Mouse (Mus musculus): Measurements from ENCODE around the gene Gemin4. TPM values are rescaled to one million over a fixed set of nuclear protein-coding genes. Genes with fewer than 3 reads are reported as not detected.
A peak's percentile ranks its signal among the peaks of the same experiment; 100 is the strongest.

Gemin4 gene
- polyA plus RNA-seq, 1 experiment from 2014 or later, result 20.0 TPM

DNA sequence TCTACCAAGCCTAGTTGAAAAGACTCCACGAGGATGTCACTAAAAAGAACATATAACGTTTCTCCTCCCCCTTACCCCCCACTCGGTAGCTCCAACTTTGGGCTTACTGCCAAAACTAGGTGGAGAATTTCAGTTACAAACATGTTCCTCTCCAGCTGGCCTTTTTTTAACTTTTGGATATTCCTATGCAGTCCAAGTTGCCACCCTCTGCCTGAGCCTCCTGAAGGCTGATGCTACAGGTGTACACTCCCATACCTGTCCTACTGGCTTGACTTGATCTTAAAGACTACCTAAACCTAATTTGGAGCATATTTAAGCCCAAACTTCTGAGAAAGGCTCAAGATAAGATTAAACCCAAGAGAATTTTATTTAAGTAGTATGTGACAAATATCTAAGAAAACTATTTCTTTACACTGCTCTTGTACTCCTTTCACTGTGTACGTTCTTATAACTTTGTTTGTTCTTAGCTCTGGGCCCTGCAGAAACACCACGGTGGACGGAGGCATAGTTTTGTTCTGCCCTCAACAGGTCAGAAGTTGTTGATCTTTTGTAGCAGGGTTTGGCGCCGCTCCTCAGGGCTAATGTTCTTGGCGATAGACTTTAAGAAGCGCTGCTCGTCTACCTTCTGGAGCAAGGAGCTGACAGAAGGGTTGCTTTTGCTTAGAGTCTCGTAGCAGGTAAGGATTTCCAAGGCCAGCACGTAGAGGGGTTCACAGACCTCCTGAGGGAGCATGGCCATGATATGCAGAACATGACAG lies 7.1 kb downstream of the Gemin4 start:
- no peak overlapping the region for H3K9ac ChIP-seq (replicated peaks; ENCODE audit: low read length)
- ATAC-seq (ENCODE audit: low FRiP score, low TSS enrichment) (no peak), DNase-seq (no peak)
- H3K9me3 ChIP-seq (ENCODE audit: control insufficient read depth, low read length), result no peaks in the 10 kb centered on the region
- peaks cover 68% of the 10 kb centered on the region for H3K36me3 ChIP-seq (ENCODE audit: control insufficient read depth, insufficient read depth, low read length)
- 92% methylated on average over 13 of the region's 13 CpGs for WGBS
- H3K4me2 ChIP-seq (ENCODE audit: low read length), result no peak overlapping the region
- no peaks in the 10 kb centered on the region for H3K27me3 ChIP-seq (ENCODE audit: control insufficient read depth, insufficient read depth, low read length)
- H3K4me3 ChIP-seq (replicated peaks; ENCODE audit: low read depth, low read length), result no peak overlapping the region
- H3K27ac ChIP-seq (replicated peaks; ENCODE audit: low read depth, low read length), result no peak overlapping the region
- H3K4me1 ChIP-seq (ENCODE audit: control insufficient read depth, insufficient read depth, low read length), result no peaks in the 10 kb centered on the region

DNA sequence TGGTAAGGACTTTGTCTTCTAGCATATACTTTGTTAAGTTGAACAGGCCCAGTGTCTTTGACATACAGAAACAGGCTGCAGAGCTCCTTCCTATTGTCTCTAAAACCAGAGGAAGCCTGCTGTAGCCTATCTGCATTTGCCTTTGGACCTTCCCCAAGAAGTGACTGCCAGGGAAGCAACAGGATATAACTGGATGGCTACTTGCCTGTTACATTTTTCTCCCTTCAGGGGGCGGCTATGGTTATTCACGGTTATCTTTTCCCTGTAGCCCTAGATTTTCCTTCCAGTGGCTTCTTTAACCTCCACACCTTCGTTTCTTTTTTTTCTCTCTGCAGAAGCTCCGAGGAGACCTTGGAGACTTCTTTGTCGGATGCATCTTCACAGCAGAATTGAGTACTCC lies 10.7 kb downstream of the Gemin4 start:
- Histone ChIP-seq H3K27me3 (ENCODE audit: control insufficient read depth, insufficient read depth, low read length) (no peaks in the 10 kb centered on the region), H3K4me2 (ENCODE audit: low read length) (no peak overlapping the region), H3K27ac (replicated peaks; ENCODE audit: low read depth, low read length) (no peak overlapping the region), H3K9ac (replicated peaks; ENCODE audit: low read length) (no peak overlapping the region), H3K36me3 (ENCODE audit: control insufficient read depth, insufficient read depth, low read length) (peaks cover 57% of the 10 kb centered on the region), H3K4me3 (replicated peaks; ENCODE audit: low read depth, low read length) (no peak overlapping the region), H3K4me1 (ENCODE audit: control insufficient read depth, insufficient read depth, low read length) (peaks cover 6% of the 10 kb centered on the region; the same call in 1 of the 2 replicates), H3K9me3 (ENCODE audit: control insufficient read depth, low read length) (no peaks in the 10 kb centered on the region)
- ATAC-seq (ENCODE audit: low FRiP score, low TSS enrichment) (no peak), DNase-seq (no peak)
- 93% methylated on average over 5 of the region's 5 CpGs for WGBS

DNA sequence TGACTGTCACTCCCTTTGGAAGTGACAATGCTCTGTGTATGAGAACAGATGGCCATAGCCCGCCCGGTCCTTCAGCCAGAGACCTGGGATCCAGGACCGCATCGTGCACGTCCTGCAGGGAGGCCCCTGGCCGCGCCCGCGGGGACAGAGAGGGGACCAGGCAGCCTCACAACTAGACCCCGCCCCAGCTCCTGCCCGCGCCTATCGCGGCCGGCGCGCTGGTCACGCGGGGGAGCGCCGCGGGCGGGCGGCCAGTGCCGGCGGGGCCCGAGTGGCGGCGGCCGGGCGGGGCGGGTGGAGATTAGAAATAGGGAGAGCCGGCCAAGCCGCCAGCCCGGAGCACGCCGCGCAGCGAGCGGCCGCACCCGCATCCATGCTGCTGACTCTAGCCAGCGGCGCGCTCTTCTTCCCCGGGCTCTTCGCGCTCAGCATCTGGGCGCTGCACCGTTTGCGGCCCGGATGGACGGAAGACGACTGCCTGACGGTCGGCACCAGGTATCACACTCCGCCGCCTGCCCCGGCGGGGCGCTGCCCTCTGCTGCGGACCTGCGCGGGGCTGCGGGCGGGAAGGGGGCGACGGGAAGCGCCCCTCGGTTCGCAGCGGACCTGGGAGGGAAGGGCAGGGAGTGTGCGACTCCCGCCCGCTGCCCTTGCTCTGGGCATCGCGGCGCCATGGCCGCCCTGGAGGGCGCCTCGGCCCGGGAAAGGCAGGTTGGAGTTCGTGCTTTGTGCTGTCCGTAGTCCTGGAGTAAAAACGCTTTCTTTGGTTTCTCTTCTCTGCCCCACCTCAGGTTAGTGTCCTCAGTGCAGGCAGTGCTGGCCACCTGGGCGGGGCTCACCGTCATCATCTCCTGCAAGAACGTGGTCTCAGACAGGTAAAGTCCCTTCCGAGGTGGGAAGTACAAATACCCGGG lies 15.4 kb downstream of the Gemin4 start:
- Histone ChIP-seq H3K36me3 (ENCODE audit: control insufficient read depth, insufficient read depth, low read length) (peaks cover 20% of the 10 kb centered on the region), H3K9ac (replicated peaks; ENCODE audit: low read length) (peak overlapping the region; percentile 93), H3K27me3 (ENCODE audit: control insufficient read depth, insufficient read depth, low read length) (no peaks in the 10 kb centered on the region), H3K9me3 (ENCODE audit: control insufficient read depth, low read length) (no peaks in the 10 kb centered on the region), H3K4me2 (ENCODE audit: low read length) (peak overlapping the region; percentile 87), H3K4me1 (ENCODE audit: control insufficient read depth, insufficient read depth, low read length) (peaks cover 6% of the 10 kb centered on the region; the same call in 1 of the 2 replicates), H3K4me3 (replicated peaks; ENCODE audit: low read depth, low read length) (peak overlapping the region; percentile 88), H3K27ac (replicated peaks; ENCODE audit: low read depth, low read length) (peak overlapping the region; percentile 87)
- ATAC-seq (ENCODE audit: low FRiP score, low TSS enrichment), result peak; percentile 95
- DNase-seq, result peak; percentile 91
- under 1% methylated on average over 87 of the region's 90 CpGs for WGBS

DNA sequence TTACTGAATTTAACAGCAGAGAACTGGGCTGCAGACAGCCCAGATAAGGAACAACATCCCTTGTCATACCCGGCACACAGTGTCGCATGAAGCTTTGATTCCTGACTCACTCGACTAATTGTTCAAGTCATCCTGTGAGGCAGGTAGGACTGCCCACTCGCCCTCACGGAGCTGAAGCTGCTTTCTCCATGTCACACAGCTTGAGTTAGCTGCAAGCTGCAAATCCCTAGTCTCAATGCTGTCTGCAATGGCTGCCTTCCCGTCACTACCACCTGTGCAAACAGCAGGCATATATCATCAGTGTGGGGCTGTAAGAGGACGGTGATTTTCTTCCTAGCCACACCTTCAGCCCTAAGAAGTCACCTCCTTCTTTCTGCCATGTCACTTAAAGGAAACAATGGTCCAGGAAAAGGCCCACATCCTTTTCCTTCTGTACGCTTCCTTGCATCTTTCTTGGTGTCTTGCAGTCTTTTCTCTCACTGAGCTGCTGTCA lies 20.4 kb downstream of the Gemin4 start:
- Histone ChIP-seq H3K9me3 (ENCODE audit: control insufficient read depth, low read length) (no peaks in the 10 kb centered on the region), H3K36me3 (ENCODE audit: control insufficient read depth, insufficient read depth, low read length) (no peaks in the 10 kb centered on the region), H3K4me1 (ENCODE audit: control insufficient read depth, insufficient read depth, low read length) (no peaks in the 10 kb centered on the region), H3K9ac (replicated peaks; ENCODE audit: low read length) (no peak overlapping the region), H3K4me2 (ENCODE audit: low read length) (no peak overlapping the region), H3K4me3 (replicated peaks; ENCODE audit: low read depth, low read length) (no peak overlapping the region), H3K27ac (replicated peaks; ENCODE audit: low read depth, low read length) (no peak overlapping the region), H3K27me3 (ENCODE audit: control insufficient read depth, insufficient read depth, low read length) (no peaks in the 10 kb centered on the region)
- DNase-seq, result no peak
- no peak for ATAC-seq (ENCODE audit: low FRiP score, low TSS enrichment)
- WGBS, result 58% methylated on average over 8 of the region's 8 CpGs

DNA sequence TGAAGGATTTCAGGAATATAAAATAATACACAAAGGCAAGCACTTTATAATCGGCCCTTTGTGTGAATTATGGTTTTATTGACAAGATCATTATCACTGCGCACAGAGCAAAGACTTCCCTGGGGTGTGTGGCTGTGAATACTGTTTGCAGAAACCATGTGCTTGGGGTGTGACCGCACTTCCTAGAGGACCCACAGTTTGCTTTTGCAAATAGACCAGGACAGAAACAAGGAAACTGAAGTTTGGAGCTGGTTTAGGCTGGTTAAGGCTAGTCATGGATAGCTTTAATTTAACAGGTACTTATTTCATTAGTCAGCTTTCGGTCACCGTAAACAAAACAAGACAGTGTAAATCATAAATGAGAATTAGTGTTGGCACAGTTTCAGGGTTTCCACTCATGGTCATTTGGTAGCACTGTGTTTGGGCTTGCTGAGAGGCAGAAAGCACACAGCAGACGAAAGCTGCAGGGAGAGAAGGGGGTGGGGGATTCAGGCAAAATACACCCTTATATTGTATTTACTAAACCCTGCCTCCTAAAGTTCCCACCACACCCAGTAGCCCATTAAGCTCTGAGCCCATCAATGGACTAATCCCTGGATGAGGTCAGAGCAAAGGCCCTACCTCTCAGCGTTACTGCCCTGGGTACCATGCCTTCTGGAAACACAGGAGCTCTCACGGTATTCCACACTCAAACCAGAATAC lies 21.0 kb downstream of the Gemin4 start:
- DNase-seq (no peak), ATAC-seq (ENCODE audit: low FRiP score, low TSS enrichment) (no peak)
- H3K4me3 ChIP-seq (replicated peaks; ENCODE audit: low read depth, low read length), result no peak overlapping the region
- H3K4me1 ChIP-seq (ENCODE audit: control insufficient read depth, insufficient read depth, low read length), result no peaks in the 10 kb centered on the region
- H3K27me3 ChIP-seq (ENCODE audit: control insufficient read depth, insufficient read depth, low read length), result no peaks in the 10 kb centered on the region
- H3K36me3 ChIP-seq (ENCODE audit: control insufficient read depth, insufficient read depth, low read length), result no peaks in the 10 kb centered on the region
- H3K9ac ChIP-seq (replicated peaks; ENCODE audit: low read length), result no peak overlapping the region
- H3K4me2 ChIP-seq (ENCODE audit: low read length), result no peak overlapping the region
- WGBS, result 60% methylated on average over 8 of the region's 8 CpGs
- H3K27ac ChIP-seq (replicated peaks; ENCODE audit: low read depth, low read length), result no peak overlapping the region
- H3K9me3 ChIP-seq (ENCODE audit: control insufficient read depth, low read length), result no peaks in the 10 kb centered on the region

DNA sequence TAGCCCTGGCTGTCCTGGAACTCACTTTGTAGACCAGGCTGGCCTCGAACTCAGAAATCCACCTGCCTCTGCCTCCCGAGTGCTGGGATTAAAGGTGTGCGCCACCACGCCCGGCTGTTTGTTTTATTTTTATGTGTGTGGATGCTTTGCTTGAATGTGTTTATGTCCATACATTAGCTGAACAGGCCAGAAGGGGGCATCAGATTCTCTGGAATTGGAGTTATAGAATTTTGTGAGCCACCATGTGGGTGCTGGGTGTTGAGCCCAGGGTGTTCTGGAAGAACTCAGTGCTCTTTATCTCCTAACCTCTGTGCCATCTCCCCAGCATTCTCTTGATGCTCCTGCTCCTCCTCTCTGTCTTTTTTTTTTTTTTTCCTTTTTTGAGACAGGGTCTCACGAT lies 30.6 kb downstream of the Gemin4 start:
- Histone ChIP-seq H3K9me3 (ENCODE audit: control insufficient read depth, low read length) (no peaks in the 10 kb centered on the region), H3K4me1 (ENCODE audit: control insufficient read depth, insufficient read depth, low read length) (no peaks in the 10 kb centered on the region), H3K9ac (replicated peaks; ENCODE audit: low read length) (no peak overlapping the region), H3K36me3 (ENCODE audit: control insufficient read depth, insufficient read depth, low read length) (no peaks in the 10 kb centered on the region), H3K27ac (replicated peaks; ENCODE audit: low read depth, low read length) (no peak overlapping the region), H3K27me3 (ENCODE audit: control insufficient read depth, insufficient read depth, low read length) (no peaks in the 10 kb centered on the region), H3K4me3 (replicated peaks; ENCODE audit: low read depth, low read length) (no peak overlapping the region), H3K4me2 (ENCODE audit: low read length) (no peak overlapping the region)
- ATAC-seq (ENCODE audit: low FRiP score, low TSS enrichment) (no peak), DNase-seq (no peak)
- WGBS, result 86% methylated on average over 6 of the region's 6 CpGs

DNA sequence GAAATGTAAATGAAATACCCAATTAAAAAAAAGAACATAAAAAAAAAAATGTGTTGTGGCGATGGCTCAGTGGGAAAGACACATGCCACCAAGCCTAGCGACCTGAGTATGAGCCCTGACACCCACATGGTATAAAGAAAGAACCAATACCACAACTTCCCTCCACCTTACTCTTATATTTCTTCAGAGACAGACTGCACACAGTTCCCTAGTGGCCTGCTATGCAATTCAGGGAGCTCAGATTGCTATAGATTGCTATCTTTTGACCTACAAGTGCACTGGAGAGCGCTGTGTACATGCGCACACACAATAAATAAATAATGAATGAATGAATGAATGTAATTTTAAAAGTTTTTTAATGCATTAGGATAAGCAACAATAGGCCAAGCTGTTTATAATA lies 33.7 kb downstream of the Gemin4 start:
- no peak for ATAC-seq (ENCODE audit: low FRiP score, low TSS enrichment)
- no peak overlapping the region for H3K4me3 ChIP-seq (replicated peaks; ENCODE audit: low read depth, low read length)
- no peaks in the 10 kb centered on the region for H3K9me3 ChIP-seq (ENCODE audit: control insufficient read depth, low read length)
- H3K27me3 ChIP-seq (ENCODE audit: control insufficient read depth, insufficient read depth, low read length), result no peaks in the 10 kb centered on the region
- 88% methylated on average over 4 of the region's 4 CpGs for WGBS
- DNase-seq, result no peak
- H3K9ac ChIP-seq (replicated peaks; ENCODE audit: low read length), result no peak overlapping the region
- no peaks in the 10 kb centered on the region for H3K36me3 ChIP-seq (ENCODE audit: control insufficient read depth, insufficient read depth, low read length)
- peaks cover 5% of the 10 kb centered on the region for H3K4me1 ChIP-seq (ENCODE audit: control insufficient read depth, insufficient read depth, low read length)
- H3K27ac ChIP-seq (replicated peaks; ENCODE audit: low read depth, low read length), result no peak overlapping the region
- H3K4me2 ChIP-seq (ENCODE audit: low read length), result no peak overlapping the region

DNA sequence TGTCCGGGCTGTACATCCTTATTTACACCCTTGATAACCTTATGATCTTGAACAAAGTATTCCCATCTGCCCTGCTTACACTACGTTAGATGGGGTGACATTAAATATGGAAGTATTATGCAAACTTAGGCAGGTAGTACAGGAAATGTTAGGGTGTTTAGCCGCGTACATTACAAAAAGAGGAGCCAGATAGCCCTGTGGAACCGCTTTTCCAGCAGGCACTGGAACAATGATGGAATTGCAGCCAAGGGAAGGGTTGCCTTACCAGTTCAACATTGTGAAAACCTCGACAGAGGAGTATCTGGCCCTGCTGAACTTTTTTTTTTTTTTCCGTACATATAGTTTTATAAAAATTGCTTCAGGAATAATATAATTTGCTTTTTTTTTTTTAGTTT lies 37.3 kb downstream of the Gemin4 start:
- peak overlapping the region; percentile 90 for H3K4me3 ChIP-seq (replicated peaks; ENCODE audit: low read depth, low read length)
- ATAC-seq (ENCODE audit: low FRiP score, low TSS enrichment) (no peak), DNase-seq (no peak)
- peak overlapping the region; percentile 64; the same call in 1 of the 2 replicates for H3K27ac ChIP-seq (replicated peaks; ENCODE audit: low read depth, low read length)
- no peaks in the 10 kb centered on the region for H3K9me3 ChIP-seq (ENCODE audit: control insufficient read depth, low read length)
- H3K27me3 ChIP-seq (ENCODE audit: control insufficient read depth, insufficient read depth, low read length), result no peaks in the 10 kb centered on the region
- peak overlapping the region; percentile 76 for H3K9ac ChIP-seq (replicated peaks; ENCODE audit: low read length)
- 24% methylated on average over 7 of the region's 7 CpGs for WGBS
- H3K4me1 ChIP-seq (ENCODE audit: control insufficient read depth, insufficient read depth, low read length), result peaks cover 13% of the 10 kb centered on the region
- peak overlapping the region; percentile 94 for H3K4me2 ChIP-seq (ENCODE audit: low read length)
- no peaks in the 10 kb centered on the region for H3K36me3 ChIP-seq (ENCODE audit: control insufficient read depth, insufficient read depth, low read length)
